Mouse (Mus musculus): ENCODE measurements around the gene Proca1.

GRCm38 (mm10) chr11:78175771-78176401 is 17.3 kb upstream of the Proca1 start:
- TF ChIP-seq CTCF (IDR thresholded peaks at IDR 0.05; ENCODE audit: low read depth), result no peak
- TF ChIP-seq EP300 (IDR thresholded peaks at IDR 0.05; ENCODE audit: low read depth), result no peak

All from heart, postnatal 0 days (tissue).